Mouse (Mus musculus) embryonic fibroblast, embryonic 13.5 days (primary cell): Measurements from ENCODE around the gene Mcrip2. TPM values are rescaled to one million over a fixed set of nuclear protein-coding genes. Genes with fewer than 3 reads are reported as not detected.

ENCODE experiments used
- H3K27ac ChIP-seq: 2 replicates; pipeline ENCODE4 v1.5.1; 2012; ENCODE audit warnings: low read length, control low read depth, inconsistent platforms; ENCODE audit not compliant: insufficient read depth
- H3K4me1 ChIP-seq: 2 replicates; pipeline ENCODE4 v1.6.1; 2011; ENCODE audit warnings: low read length; ENCODE audit not compliant: control insufficient read depth, insufficient read depth
- H3K4me3 ChIP-seq: 2 replicates; pipeline ENCODE4 v1.5.1; 2011; ENCODE audit warnings: mild to moderate bottlenecking, control low read depth, low read length; ENCODE audit not compliant: insufficient read depth
- CTCF ChIP-seq: IDR thresholded peaks from 2 replicates; pipeline ENCODE4 v1.5.1; 2011; ENCODE audit warnings: mild to moderate bottlenecking, control low read depth, low read length, moderate library complexity, borderline replicate concordance; ENCODE audit not compliant: insufficient read depth
- POLR2A ChIP-seq: IDR thresholded peaks from 2 replicates; pipeline ENCODE4 v1.6.1; 2011; ENCODE audit warnings: low read depth, mild to moderate bottlenecking, control low read depth, low read length, moderate library complexity
- polyA plus RNA-seq: library from polyadenylated mRNA; stranded (reverse); fragments of >200 nt; gene quantifications from 2 replicates; pipeline ENCODE4 v1.2.4, GENCODE M21; 2011; ENCODE audit warnings: low read depth; ENCODE audit not compliant: missing spikeins, insufficient read length

The Mcrip2 gene
- polyA plus RNA-seq, 1 experiment: 7.1 TPM

- Histone ChIP-seq H3K27ac (no peak overlapping the region), H3K4me3 (peak overlapping the region; percentile 82), H3K4me1 (peaks cover 5% of the 10 kb centered on the region; the same call in 1 of the 2 replicates)
- no peak for TF ChIP-seq POLR2A
- TF ChIP-seq CTCF: no peak
Measured at GRCm38 (mm10) chr17:25824362-25825142, 44.0 kb downstream of the Mcrip2 start.

DNA sequence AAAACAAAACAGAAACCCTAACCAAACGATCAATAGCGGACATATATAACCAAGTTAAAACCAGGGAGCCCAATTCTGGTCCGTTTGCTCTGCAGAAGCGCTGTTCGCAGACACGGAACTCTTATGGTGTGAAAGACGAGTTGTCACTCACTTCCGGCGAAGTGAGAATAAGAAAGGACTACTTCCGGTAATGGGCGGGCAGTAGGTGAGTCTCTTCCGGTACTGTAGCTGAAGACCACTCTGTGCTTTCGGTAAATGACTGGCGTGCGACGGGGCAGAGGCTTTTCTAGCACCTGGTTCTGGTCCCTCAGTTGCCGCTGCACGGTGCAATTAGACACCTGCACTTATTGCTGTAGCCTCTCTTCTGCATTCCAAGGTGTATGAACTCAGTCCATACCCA, 45.1 kb downstream of the Mcrip2 start, which contains the start of gene Wdr24:
TSS of gene Wdr24 (plus strand) at position 176 of the 400 bp plus-strand sequence.
- H3K4me1 ChIP-seq: peaks cover 5% of the 10 kb centered on the region; the same call in 1 of the 2 replicates
- TF ChIP-seq POLR2A: peak; percentile 71
- no peak for TF ChIP-seq CTCF
- peak within 1 kb of the TSS; percentile 82 for H3K4me3 ChIP-seq
- no peak within 1 kb of the TSS for H3K27ac ChIP-seq

DNA sequence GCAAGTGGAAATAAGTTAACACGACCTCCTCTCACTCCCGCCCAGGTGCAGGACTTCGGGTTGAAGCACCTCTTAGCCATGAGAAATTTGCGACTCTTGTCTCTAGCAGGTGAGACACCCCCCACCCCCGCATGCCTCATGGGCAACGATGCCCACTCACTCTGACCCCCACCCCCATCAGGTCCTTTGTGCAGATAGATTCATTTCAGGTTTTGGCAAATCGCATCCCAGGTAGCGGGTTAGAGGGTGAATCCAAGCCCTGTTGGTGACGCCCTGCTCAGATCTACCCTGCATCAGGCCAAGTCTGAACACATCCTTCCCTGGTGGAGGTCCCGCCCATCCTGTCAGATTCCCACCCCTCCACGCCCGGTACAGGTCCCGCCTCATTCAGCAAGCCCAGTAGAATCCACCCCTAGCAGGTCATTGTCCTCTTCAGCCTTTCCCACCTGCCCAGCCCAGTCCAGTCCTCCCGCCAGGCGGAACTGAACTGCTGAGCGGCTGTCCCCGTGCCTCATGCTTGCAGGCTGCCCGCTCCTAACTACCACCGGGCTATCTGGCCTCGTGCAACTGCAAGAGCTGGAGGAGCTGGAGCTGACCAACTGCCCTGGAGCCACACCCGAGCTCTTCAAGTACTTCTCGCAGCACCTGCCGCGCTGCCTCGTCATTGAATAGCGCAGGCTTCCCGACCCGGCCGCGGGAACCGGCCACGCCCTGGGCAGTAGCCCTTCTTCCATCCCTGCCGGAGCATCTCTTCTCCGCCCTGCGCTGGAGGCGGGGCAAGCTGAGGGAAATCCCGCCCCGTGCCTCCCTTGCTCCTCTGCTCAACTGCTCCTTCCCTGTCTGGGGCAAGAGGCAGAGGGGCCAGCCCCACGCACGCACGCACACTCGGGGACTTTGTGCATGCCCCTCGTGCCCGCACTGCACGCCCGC, 49.4 kb downstream of the Mcrip2 start:
- Histone ChIP-seq H3K27ac (no peak overlapping the region), H3K4me3 (no peak overlapping the region), H3K4me1 (peaks cover 1% of the 10 kb centered on the region; the same call in 1 of the 2 replicates)
- TF ChIP-seq CTCF (no peak), POLR2A (no peak)

GRCm38 (mm10) chr17:25817662-25818061, 50.9 kb downstream of the Mcrip2 start:
- no peak overlapping the region for H3K4me3 ChIP-seq
- TF ChIP-seq POLR2A: no peak
- TF ChIP-seq CTCF: no peak
- H3K4me1 ChIP-seq: no peaks in the 10 kb centered on the region
- H3K27ac ChIP-seq: no peak overlapping the region

Other genes starting within 250 kb of the Mcrip2 start
- gene Gng13, start 151.6 kb downstream of the Mcrip2 start, polyA plus RNA-seq: not detected in 2 replicates
- gene Chtf18, start 141.3 kb downstream of the Mcrip2 start, polyA plus RNA-seq: 9.0 and 10.7 TPM in 2 replicates
- 10.0 and 13.0 TPM in 2 replicates for gene Rpusd1, start 141.1 kb downstream of the Mcrip2 start, polyA plus RNA-seq
- not detected in 2 replicates for gene Mslnl, start 132.7 kb downstream of the Mcrip2 start, polyA plus RNA-seq
- 2.3 and 3.3 TPM in 2 replicates for gene Msln, start 114.4 kb downstream of the Mcrip2 start, polyA plus RNA-seq
- gene Narfl, start 95.0 kb downstream of the Mcrip2 start, polyA plus RNA-seq: 14.6 and 20.3 TPM in 2 replicates
- gene Haghl, start 83.1 kb downstream of the Mcrip2 start, polyA plus RNA-seq: 18.1 and 23.8 TPM in 2 replicates
- not detected in 2 replicates for gene Ccdc78, start 82.2 kb downstream of the Mcrip2 start, polyA plus RNA-seq
- 25.4 and 26.4 TPM in 2 replicates for gene Fam173a, start 75.9 kb downstream of the Mcrip2 start, polyA plus RNA-seq
- 2.0 TPM in 1 of 2 replicates, not detected in the other for gene AC134908.4, start 73.1 kb downstream of the Mcrip2 start, polyA plus RNA-seq
- 24.8 and 33.5 TPM in 2 replicates for gene Metrn, start 71.6 kb downstream of the Mcrip2 start, polyA plus RNA-seq
- 4.1 and 4.7 TPM in 2 replicates for gene Fbxl16, start 59.7 kb downstream of the Mcrip2 start, polyA plus RNA-seq
- 13.0 and 14.5 TPM in 2 replicates for gene Wdr24, start 45.1 kb downstream of the Mcrip2 start, polyA plus RNA-seq
- gene Jmjd8, start 39.9 kb downstream of the Mcrip2 start, polyA plus RNA-seq: 24.4 and 27.9 TPM in 2 replicates
- 115 and 118 TPM in 2 replicates for gene Stub1, start 35.4 kb downstream of the Mcrip2 start, polyA plus RNA-seq
- 1.8 and 2.1 TPM in 2 replicates for gene Rhbdl1, start 31.5 kb downstream of the Mcrip2 start, polyA plus RNA-seq
- 0.63 TPM in 1 of 2 replicates, not detected in the other for gene Gm20683, start 27.0 kb downstream of the Mcrip2 start, polyA plus RNA-seq
- gene Rhot2, start 23.9 kb downstream of the Mcrip2 start, polyA plus RNA-seq: 21.0 and 29.7 TPM in 2 replicates
- 5.9 and 11.4 TPM in 2 replicates for gene Wdr90, start 7.3 kb downstream of the Mcrip2 start, polyA plus RNA-seq
- 14.4 and 19.7 TPM in 2 replicates for gene Mettl26, start 6.3 kb upstream of the Mcrip2 start, polyA plus RNA-seq
- 0.38 and 0.83 TPM in 2 replicates for gene Wfikkn1, start 12.1 kb upstream of the Mcrip2 start, polyA plus RNA-seq
- 21.5 and 23.9 TPM in 2 replicates for gene Rab40c, start 51.0 kb upstream of the Mcrip2 start, polyA plus RNA-seq
- 47.8 and 48.0 TPM in 2 replicates for gene Pigq, start 76.2 kb upstream of the Mcrip2 start, polyA plus RNA-seq
- not detected in 2 replicates for gene Nhlrc4, start 76.2 kb upstream of the Mcrip2 start, polyA plus RNA-seq
- not detected in 2 replicates for gene A930017K11Rik, start 83.8 kb upstream of the Mcrip2 start, polyA plus RNA-seq
- 10.1 and 10.9 TPM in 2 replicates for gene Capn15, start 117.0 kb upstream of the Mcrip2 start, polyA plus RNA-seq
- gene Rab11fip3, start 200.8 kb upstream of the Mcrip2 start, polyA plus RNA-seq: 20.7 and 22.6 TPM in 2 replicates
- 28.2 and 30.9 TPM in 2 replicates for gene Decr2, start 221.6 kb upstream of the Mcrip2 start, polyA plus RNA-seq
- 47.9 and 50.4 TPM in 2 replicates for gene Nme4, start 226.8 kb upstream of the Mcrip2 start, polyA plus RNA-seq
- 0.48 and 1.0 TPM in 2 replicates for gene Tmem8, start 244.5 kb upstream of the Mcrip2 start, polyA plus RNA-seq